Mouse (Mus musculus) G1E (cell line): Measurements from ENCODE around the gene Ercc1.

ENCODE experiments used
- CTCF ChIP-seq: IDR thresholded peaks from 2 replicates; pipeline ENCODE4 v1.5.1; 2012; ENCODE audit warnings: low read depth, low read length, inconsistent platforms, mixed read lengths
- POLR2AphosphoS5 ChIP-seq: IDR thresholded peaks from 2 replicates; pipeline ENCODE4 v1.6.1; 2012; ENCODE audit warnings: low read depth, low read length, inconsistent platforms; ENCODE audit not compliant: insufficient replicate concordance

- TF ChIP-seq POLR2AphosphoS5, result no peak
- TF ChIP-seq CTCF, result peak; percentile 87
These were observed 60.8 kb downstream of the Ercc1 start for GRCm38 (mm10) chr7:19405417-19405816.
